Mouse (Mus musculus): Measurements from ENCODE around the gene Sdk1.

DNA sequence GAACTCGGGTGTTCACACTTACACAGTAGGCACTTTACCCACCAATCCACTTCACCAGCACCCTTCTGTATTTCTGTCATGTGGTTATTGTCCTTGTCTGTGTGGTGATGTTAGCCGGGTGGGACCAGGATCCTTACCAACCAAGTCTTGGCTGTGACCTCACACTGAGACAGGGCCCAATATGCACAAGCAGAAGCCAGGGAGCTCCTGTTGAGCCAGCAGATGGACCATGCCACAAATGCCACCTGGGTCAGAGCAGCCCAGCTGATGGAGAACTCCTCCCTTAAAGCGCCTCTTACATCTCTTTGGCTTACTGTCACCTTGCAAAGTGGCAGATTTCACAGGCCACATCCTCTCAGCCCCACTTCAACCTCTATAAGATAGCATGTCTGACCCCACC lies 830.0 kb downstream of the Sdk1 start:
- TF ChIP-seq CTCF (IDR thresholded peaks at IDR 0.05; ENCODE audit: low read depth), result no peak
- TF ChIP-seq EP300 (optimal IDR thresholded peaks at IDR 0.05), result no peak

Data from stomach, postnatal 0 days (tissue).